Mouse (Mus musculus): ENCODE results near the gene Ecel1.

Gene Ecel1

GRCm38 (mm10) chr1:87156199-87156587 lies at the start of gene Ecel1:
TSS of gene Ecel1 (minus strand) at chr1:87156521.
- DNase-seq = no peak

GRCm38 (mm10) chr1:87205502-87205901 lies 49.2 kb upstream of the Ecel1 start:
- DNase-seq = no peak

GRCm38 (mm10) chr1:87205038-87205437 lies 48.7 kb upstream of the Ecel1 start:
- DNase-seq = no peak

GRCm38 (mm10) chr1:87204465-87204864 lies 48.1 kb upstream of the Ecel1 start, which contains the start of gene Chrng:
TSS of gene Chrng (plus strand) at chr1:87204657.
- no peak for DNase-seq

GRCm38 (mm10) chr1:87203779-87204178 lies 47.5 kb upstream of the Ecel1 start:
- no peak for DNase-seq

GRCm38 (mm10) chr1:87201848-87202247 lies 45.5 kb upstream of the Ecel1 start:
- no peak for DNase-seq

- DNase-seq = no peak
Observed at GRCm38 (mm10) chr1:87200811-87201210, 44.5 kb upstream of the Ecel1 start.

- no peak for DNase-seq
Observed at GRCm38 (mm10) chr1:87198119-87199065, 42.1 kb upstream of the Ecel1 start.

- peak in 1 of 2 experiments; percentile 14 for DNase-seq
Observed at GRCm38 (mm10) chr1:87197296-87197695, 41.0 kb upstream of the Ecel1 start.

- DNase-seq = no peak
Observed at GRCm38 (mm10) chr1:87190429-87190828, 34.1 kb upstream of the Ecel1 start, which contains the start of gene Chrnd. TSS of gene Chrnd (plus strand) at chr1:87190607.

GRCm38 (mm10) chr1:87187037-87187355 lies 30.7 kb upstream of the Ecel1 start:
- DNase-seq = peak; percentile 86 to 87

GRCm38 (mm10) chr1:87186261-87187036 lies 30.1 kb upstream of the Ecel1 start:
- peak; percentile 31 to 42 for DNase-seq

- DNase-seq = no peak
Observed at GRCm38 (mm10) chr1:87185526-87185925, 29.2 kb upstream of the Ecel1 start.

- DNase-seq = peak; percentile 84 to 89
Observed at GRCm38 (mm10) chr1:87184751-87185139, 28.4 kb upstream of the Ecel1 start.

- DNase-seq = peak; percentile 38 to 50
Observed at GRCm38 (mm10) chr1:87183998-87184750, 27.9 kb upstream of the Ecel1 start.

- no peak for DNase-seq
Observed at GRCm38 (mm10) chr1:87183013-87183412, 26.7 kb upstream of the Ecel1 start, which contains the start of gene Prss56. TSS of gene Prss56 (plus strand) at chr1:87183313.

GRCm38 (mm10) chr1:87180896-87181295 lies 24.6 kb upstream of the Ecel1 start:
- DNase-seq = no peak

- peak; percentile 78 to 85 for DNase-seq
Observed at GRCm38 (mm10) chr1:87175852-87176292, 19.6 kb upstream of the Ecel1 start.

- DNase-seq = peak; percentile 80 to 85
Observed at GRCm38 (mm10) chr1:87174006-87174955, 18.0 kb upstream of the Ecel1 start.

- peak in 1 of 2 experiments; percentile 15 for DNase-seq
Observed at GRCm38 (mm10) chr1:87172316-87172715, 16.0 kb upstream of the Ecel1 start.

GRCm38 (mm10) chr1:87171312-87171711 lies 15.0 kb upstream of the Ecel1 start:
- no peak for DNase-seq
